Mouse (Mus musculus) Patski (cell line): ENCODE data around the gene Eif4g3. TPM values are rescaled to one million over a fixed set of nuclear protein-coding genes. Genes with fewer than 3 reads are reported as not detected.
A peak's percentile ranks its signal among the peaks of the same experiment; 100 is the strongest.
"Not testable (repeated sequence)": the region's sequence is repeated elsewhere in the genome, so short reads cannot be mapped to it uniquely, and the experiment has no call there.

Source experiments
- ATAC-seq: fragments of 100-300 bp; one replicate; pipeline ENCODE4 v1.8.0; 2021
- CTCF ChIA-PET: fragments of 350-600 bp; sonication (Branson Sonifier 250); formaldehyde crosslinking; loops from one replicate; lab custom pipeline; 2022; ENCODE audit warnings: inconsistent platforms; lab: Charles Lee
- POLR2A ChIA-PET: fragments of 350-600 bp; sonication (Branson Sonifier 250); formaldehyde crosslinking; loops from one replicate; lab custom pipeline; 2022; ENCODE audit warnings: antibody characterized with exemption, inconsistent platforms; lab: Charles Lee
- DNase-seq: peaks from one replicate; pipeline ENCODE4 v3.0.0-alpha.2; 2011; ENCODE audit warnings: low read depth, low spot score
- H3K27me3 ChIP-seq: fragments of 371-371 bp; one replicate; pipeline ENCODE4 v1.5.1; 2021
- CTCF ChIP-seq: fragments of 100-300 bp; IDR thresholded peaks from one replicate; pipeline ENCODE4 v1.5.1; 2021
- in situ Hi-C: fragments of 300-500 bp; cut with MboI; formaldehyde crosslinking; loops from 3 replicates; pipeline ENCODE4 v1.11.1; 2018; ENCODE audit warnings: low pct_unique_long_range_greater_than_20kb, mixed read lengths
- polyA plus RNA-seq: library from polyadenylated mRNA; unstranded; gene quantifications from one replicate; pipeline ENCODE4 v1.2.3, GENCODE M21; 2021

The Eif4g3 gene
- polyA plus RNA-seq, 1 experiment from 2014 or later = 73.5 TPM

- TF ChIP-seq CTCF = no peak
- in situ Hi-C loops = loop anchor here (10.0 kb wide), 1 partner anchor 142 kb away; no protein-coding TSS in a partner anchor
- ChIA-PET POLR2A (interaction anchor here (0.7 kb wide), 1 partner anchor 450 kb away, joined by 4 read pairs; no protein-coding TSS in a partner anchor), CTCF (no interaction called here)
- DNase-seq (no peak), ATAC-seq (no peak)
- H3K27me3 ChIP-seq = no peaks in the 10 kb centered on the region
Measured at GRCm38 (mm10) chr4:137962643-137963350, 30.0 kb upstream of the Eif4g3 start.

- no peaks in the 10 kb centered on the region for H3K27me3 ChIP-seq
- POLR2A ChIA-PET = interaction anchor here (0.6 to 0.7 kb wide), 2 partner anchors 450 to 1932 kb away, joined by 4 to 5 read pairs; no protein-coding TSS in a partner anchor
- no peak for TF ChIP-seq CTCF
- DNase-seq = no peak
- in situ Hi-C loops = loop anchor here (10.0 kb wide), 1 partner anchor 141 kb away; no protein-coding TSS in a partner anchor
- CTCF ChIA-PET = no interaction called here
- no peak for ATAC-seq
Measured at GRCm38 (mm10) chr4:137963431-137963830, 29.4 kb upstream of the Eif4g3 start.

GRCm38 (mm10) chr4:137963881-137964584 is 28.8 kb upstream of the Eif4g3 start:
- no peak for ATAC-seq
- in situ Hi-C loops = loop anchor here (10.0 kb wide), 1 partner anchor 141 kb away; no protein-coding TSS in a partner anchor
- ChIA-PET POLR2A (interaction anchor here (0.6 to 0.7 kb wide), 2 partner anchors 449 to 1933 kb away, joined by 4 to 5 read pairs; no protein-coding TSS in a partner anchor), CTCF (interaction anchor here (1.9 kb wide), 1 partner anchor 144 kb away, joined by 6 read pairs; no protein-coding TSS in a partner anchor)
- no peaks in the 10 kb centered on the region for H3K27me3 ChIP-seq
- TF ChIP-seq CTCF = no peak
- no peak for DNase-seq

- no peak for DNase-seq
Measured at GRCm38 (mm10) chr4:137964585-137964930, 28.3 kb upstream of the Eif4g3 start.

GRCm38 (mm10) chr4:137968203-137968602 is 24.6 kb upstream of the Eif4g3 start:
- H3K27me3 ChIP-seq = no peaks in the 10 kb centered on the region
- ChIA-PET CTCF (interaction anchor here (0.8 to 3.3 kb wide), 3 partner anchors 101 to 139 kb away, joined by 3 to 11 read pairs (median 3); no protein-coding TSS in a partner anchor), POLR2A (no interaction called here)
- TF ChIP-seq CTCF = peak; percentile 69
- ATAC-seq = peak; percentile 21
- in situ Hi-C loops = loop anchor here (10.0 kb wide), 1 partner anchor 137 kb away; no protein-coding TSS in a partner anchor
- DNase-seq = no peak

More at GRCm38 (mm10) chr4:137964585-137964930, 28.3 kb upstream of the Eif4g3 start:
- H3K27me3 ChIP-seq = no peaks in the 10 kb centered on the region
- CTCF ChIA-PET = interaction anchor here (1.9 kb wide), 1 partner anchor 143 kb away, joined by 6 read pairs; no protein-coding TSS in a partner anchor
- POLR2A ChIA-PET = no interaction called here
- ATAC-seq = no peak
- no peak for TF ChIP-seq CTCF
- in situ Hi-C loops = loop anchor here (10.0 kb wide), 1 partner anchor 140 kb away; no protein-coding TSS in a partner anchor

- in situ Hi-C loops = not testable (repeated sequence)
Measured at GRCm38 (mm10) chr4:137970623-137971199, 22.1 kb upstream of the Eif4g3 start.

GRCm38 (mm10) chr4:137974856-137975432 is 17.9 kb upstream of the Eif4g3 start:
- H3K27me3 ChIP-seq, DNase-seq, ATAC-seq, in situ Hi-C loops, POLR2A ChIA-PET, CTCF ChIA-PET: not testable (repeated sequence)

More at GRCm38 (mm10) chr4:137970623-137971199, 22.1 kb upstream of the Eif4g3 start:
- ATAC-seq, POLR2A ChIA-PET, CTCF ChIA-PET, DNase-seq, H3K27me3 ChIP-seq: not testable (repeated sequence)

GRCm38 (mm10) chr4:137979066-137979644 is 13.7 kb upstream of the Eif4g3 start:
- ATAC-seq, POLR2A ChIA-PET, H3K27me3 ChIP-seq, in situ Hi-C loops, CTCF ChIA-PET, DNase-seq: not testable (repeated sequence)

- ATAC-seq (no peak), DNase-seq (no peak)
- POLR2A ChIA-PET = no interaction called here
- CTCF ChIA-PET = no interaction called here
- no peak for TF ChIP-seq CTCF
- in situ Hi-C loops = no loop called here
- no peaks in the 10 kb centered on the region for H3K27me3 ChIP-seq
Measured at GRCm38 (mm10) chr4:137982869-137983268, 10.0 kb upstream of the Eif4g3 start.

- ChIA-PET POLR2A (no interaction called here), CTCF (no interaction called here)
- H3K27me3 ChIP-seq = no peaks in the 10 kb centered on the region
- in situ Hi-C loops = no loop called here
- TF ChIP-seq CTCF = no peak
- ATAC-seq (no peak), DNase-seq (no peak)
Measured at GRCm38 (mm10) chr4:137984212-137984611, 8.6 kb upstream of the Eif4g3 start.
